Mouse (Mus musculus) hindbrain, embryonic 10.5 days (tissue): ENCODE results near the gene Pank1. TPM values are rescaled to one million over a fixed set of nuclear protein-coding genes. Genes with fewer than 3 reads are reported as not detected.
A peak's percentile ranks its signal among the peaks of the same experiment; 100 is the strongest.

Source experiments
- DNase-seq: peaks from one replicate; pipeline ENCODE4 v3.0.0-alpha.2; 2017; ENCODE audit warnings: low spot score
- H3K27ac ChIP-seq: fragments of 300-500 bp; sonication (generic); 2 replicates; pipeline ENCODE4 v1.5.1; 2016; ENCODE audit warnings: mild to moderate bottlenecking, moderate library complexity
- H3K27me3 ChIP-seq: fragments of 300-500 bp; sonication (generic); 2 replicates; pipeline ENCODE4 v1.6.1; 2016; ENCODE audit warnings: mild to moderate bottlenecking; ENCODE audit not compliant: poor library complexity, insufficient read depth, severe bottlenecking
- H3K36me3 ChIP-seq: fragments of 300-500 bp; sonication (generic); 2 replicates; pipeline ENCODE4 v1.6.1; 2016; ENCODE audit warnings: mild to moderate bottlenecking, moderate library complexity
- H3K4me1 ChIP-seq: fragments of 300-500 bp; sonication (generic); replicated peaks from 2 replicates; pipeline ENCODE4 v1.6.1; 2016; ENCODE audit warnings: mild to moderate bottlenecking
- H3K4me3 ChIP-seq: fragments of 300-500 bp; sonication (generic); 2 replicates; pipeline ENCODE4 v1.5.1; 2016; ENCODE audit warnings: mild to moderate bottlenecking, moderate library complexity
- H3K9me3 ChIP-seq: fragments of 300-500 bp; sonication (generic); 2 replicates; pipeline ENCODE4 v1.6.1; 2016; ENCODE audit warnings: mild to moderate bottlenecking, moderate library complexity
- WGBS: fragments of 180-500 bp; shearing (Covaris S2); methylation state at CpG from one replicate; pipeline ENCODE4 v1.1.7; 2016; 5-methylcytosine and 5-hydroxymethylcytosine counted together
- polyA plus RNA-seq: library from polyadenylated mRNA; unstranded; fragments of >200 nt; fragmentation: Nextera tagmentation; extraction: Ambion mirVana; gene quantifications from 2 replicates; pipeline ENCODE4 v1.2.1, GENCODE M21; 2016

Pank1 gene
- polyA plus RNA-seq, 1 experiment from 2014 or later: 5.6 TPM

GRCm38 (mm10) chr19:34807173-34807572, 72.1 kb downstream of the Pank1 start:
- H3K27ac ChIP-seq: no peak overlapping the region
- no peaks in the 10 kb centered on the region for H3K9me3 ChIP-seq
- H3K27me3 ChIP-seq: no peaks in the 10 kb centered on the region
- 95% methylated on average over 5 of the region's 5 CpGs for WGBS
- DNase-seq: no peak
- no peak overlapping the region for H3K4me3 ChIP-seq
- no peaks in the 10 kb centered on the region for H3K36me3 ChIP-seq
- H3K4me1 ChIP-seq: no peaks in the 10 kb centered on the region

DNA sequence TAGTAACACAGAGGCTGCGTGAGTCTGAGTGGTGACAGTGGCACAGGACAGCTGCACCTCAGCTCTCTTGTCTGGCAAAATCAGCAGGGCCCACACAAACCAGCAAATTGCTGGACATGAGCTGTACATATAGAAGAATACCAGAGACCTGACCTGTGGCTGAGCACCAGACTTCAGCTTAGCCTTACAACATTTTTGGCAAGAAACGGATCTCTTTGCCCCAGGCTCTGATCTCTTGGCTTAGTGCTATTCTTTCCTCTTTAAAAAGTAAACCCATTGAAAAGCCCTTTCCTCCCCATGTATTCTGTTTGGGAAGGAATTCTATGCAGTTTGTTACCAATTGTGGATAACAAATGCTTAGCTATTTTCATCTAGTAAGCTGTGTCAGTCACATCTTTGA, 74.2 kb downstream of the Pank1 start:
- Histone ChIP-seq H3K4me1 (no peaks in the 10 kb centered on the region), H3K27ac (no peak overlapping the region), H3K27me3 (no peaks in the 10 kb centered on the region), H3K9me3 (no peaks in the 10 kb centered on the region), H3K4me3 (no peak overlapping the region), H3K36me3 (no peaks in the 10 kb centered on the region)
- 76% methylated on average over 2 of the region's 2 CpGs for WGBS
- DNase-seq: no peak

DNA sequence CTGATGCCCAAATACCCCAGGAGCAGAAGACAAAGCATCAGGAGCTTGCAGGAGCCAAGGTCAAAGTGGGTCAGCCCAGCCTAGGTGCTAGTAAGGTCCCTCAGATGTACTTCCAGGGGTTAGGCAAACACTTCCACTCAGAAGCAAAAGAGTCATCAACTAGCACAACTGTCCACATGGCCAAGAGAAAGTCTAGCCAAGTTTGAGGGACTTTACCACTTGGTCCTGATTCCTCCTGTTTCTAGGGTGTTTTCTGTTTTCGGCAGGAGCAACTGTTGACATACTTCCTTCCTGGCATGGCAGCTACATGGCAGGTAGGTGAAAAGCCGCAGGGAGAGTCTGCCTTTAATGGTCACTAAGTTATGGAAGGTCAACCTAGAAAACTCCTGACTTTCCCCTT, 74.7 kb downstream of the Pank1 start:
- H3K36me3 ChIP-seq: no peaks in the 10 kb centered on the region
- no peak overlapping the region for H3K4me3 ChIP-seq

GRCm38 (mm10) chr19:34803396-34803795, 75.9 kb downstream of the Pank1 start:
- Histone ChIP-seq H3K4me1 (no peaks in the 10 kb centered on the region), H3K27ac (no peak overlapping the region), H3K27me3 (no peaks in the 10 kb centered on the region), H3K4me3 (no peak overlapping the region), H3K36me3 (no peaks in the 10 kb centered on the region), H3K9me3 (no peaks in the 10 kb centered on the region)
- 90% methylated on average over 4 of the region's 4 CpGs for WGBS
- no peak for DNase-seq

More for the DNA sequence above, 74.7 kb downstream of the Pank1 start:
- DNase-seq: no peak
- Histone ChIP-seq H3K27me3 (no peaks in the 10 kb centered on the region), H3K4me1 (no peaks in the 10 kb centered on the region), H3K9me3 (no peaks in the 10 kb centered on the region), H3K27ac (no peak overlapping the region)
- 90% methylated on average over 2 of the region's 2 CpGs for WGBS

DNA sequence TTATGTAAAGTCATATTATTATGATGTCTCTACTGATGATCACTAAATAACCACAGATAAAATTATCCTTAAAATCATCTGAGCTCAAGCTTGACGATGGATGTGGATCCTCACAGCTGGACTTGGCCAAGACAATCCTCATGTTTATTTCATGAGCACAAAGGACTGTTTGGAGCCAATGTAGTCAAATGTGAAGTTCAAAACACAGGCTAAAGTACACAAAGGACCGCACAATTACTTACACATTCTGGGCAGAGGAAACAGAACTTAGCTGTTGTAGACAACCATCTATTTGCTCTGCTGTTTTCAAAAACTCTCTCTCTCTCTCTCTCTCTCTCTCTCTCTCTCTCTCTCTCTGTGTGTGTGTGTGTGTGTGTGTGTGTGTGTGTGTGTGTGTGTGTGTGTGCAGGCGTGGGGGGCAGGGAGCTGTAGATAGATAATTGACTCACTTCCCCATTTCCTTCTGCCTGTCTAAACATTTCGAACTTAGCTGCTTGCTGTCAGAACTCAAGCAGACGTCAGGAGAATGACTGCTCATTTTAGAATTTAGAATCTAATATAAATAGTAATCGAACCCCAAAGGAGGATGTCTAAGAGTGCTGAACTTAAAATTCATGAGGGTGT, 79.5 kb downstream of the Pank1 start:
- 76% methylated on average over 6 of the region's 6 CpGs for WGBS
- Histone ChIP-seq H3K4me1 (no peaks in the 10 kb centered on the region), H3K27ac (no peak overlapping the region), H3K27me3 (no peaks in the 10 kb centered on the region), H3K9me3 (no peaks in the 10 kb centered on the region), H3K36me3 (no peaks in the 10 kb centered on the region), H3K4me3 (no peak overlapping the region)
- DNase-seq: no peak

DNA sequence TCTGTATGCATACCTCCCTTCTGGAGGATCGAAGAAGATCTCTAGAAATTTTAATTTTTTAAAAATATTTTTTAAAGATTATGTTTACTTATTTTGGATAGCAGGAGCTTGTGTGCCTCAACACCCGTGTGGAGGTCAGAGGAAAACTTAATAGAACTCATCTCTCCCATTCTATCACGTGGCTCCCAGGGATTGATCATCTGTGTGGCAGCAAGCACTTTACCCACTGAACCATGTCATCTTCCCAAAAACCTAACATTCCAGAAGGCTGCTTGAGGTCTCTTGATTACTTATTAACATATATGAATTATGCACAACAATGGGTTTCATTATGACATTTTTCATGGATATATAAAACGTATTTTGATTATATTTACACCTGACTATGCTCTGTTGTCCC, 82.9 kb downstream of the Pank1 start:
- no peak for DNase-seq
- H3K4me1 ChIP-seq: no peaks in the 10 kb centered on the region
- H3K27ac ChIP-seq: no peak overlapping the region
- no peaks in the 10 kb centered on the region for H3K36me3 ChIP-seq
- no peaks in the 10 kb centered on the region for H3K27me3 ChIP-seq
- WGBS: 80% methylated on average over 4 of the region's 4 CpGs
- H3K4me3 ChIP-seq: no peak overlapping the region
- H3K9me3 ChIP-seq: no peaks in the 10 kb centered on the region

DNA sequence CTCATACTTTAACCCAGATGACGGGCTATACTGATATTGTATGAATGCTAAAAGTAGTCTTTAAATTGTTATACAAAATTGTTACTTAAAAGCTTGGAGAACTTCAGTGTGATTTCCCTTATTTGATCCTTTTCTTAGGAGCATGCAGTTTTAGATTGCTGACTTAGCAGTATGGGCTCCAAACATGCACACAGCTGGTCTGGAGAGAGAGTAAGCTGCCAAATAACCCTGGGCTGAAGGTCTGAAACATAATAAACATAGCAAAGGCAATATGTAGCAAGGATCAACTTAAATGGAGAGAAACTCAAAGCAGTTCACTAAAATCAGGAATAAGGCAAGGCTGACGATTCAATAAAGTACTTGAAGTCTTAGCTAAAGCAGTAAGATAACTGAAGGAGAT, 96.8 kb downstream of the Pank1 start:
- no peaks in the 10 kb centered on the region for H3K27me3 ChIP-seq
- no peaks in the 10 kb centered on the region for H3K4me1 ChIP-seq
- WGBS: 93% methylated on average over 2 of the region's 2 CpGs
- H3K9me3 ChIP-seq: no peaks in the 10 kb centered on the region
- H3K27ac ChIP-seq: no peak overlapping the region
- DNase-seq: no peak
- no peaks in the 10 kb centered on the region for H3K36me3 ChIP-seq
- no peak overlapping the region for H3K4me3 ChIP-seq

- no peaks in the 10 kb centered on the region for H3K4me1 ChIP-seq
- WGBS: 90% methylated on average over 1 of the region's 1 CpGs
- no peak overlapping the region for H3K27ac ChIP-seq
- H3K27me3 ChIP-seq: no peaks in the 10 kb centered on the region
- H3K9me3 ChIP-seq: no peaks in the 10 kb centered on the region
- H3K4me3 ChIP-seq: no peak overlapping the region
- no peaks in the 10 kb centered on the region for H3K36me3 ChIP-seq
- no peak for DNase-seq
These were observed 100.3 kb downstream of the Pank1 start for GRCm38 (mm10) chr19:34778993-34779392.

- Histone ChIP-seq H3K9me3 (no peaks in the 10 kb centered on the region), H3K36me3 (no peaks in the 10 kb centered on the region), H3K4me3 (no peak overlapping the region), H3K4me1 (no peaks in the 10 kb centered on the region), H3K27ac (no peak overlapping the region), H3K27me3 (no peaks in the 10 kb centered on the region)
- no peak for DNase-seq
These were observed 101.2 kb downstream of the Pank1 start for GRCm38 (mm10) chr19:34778098-34778497.

DNA sequence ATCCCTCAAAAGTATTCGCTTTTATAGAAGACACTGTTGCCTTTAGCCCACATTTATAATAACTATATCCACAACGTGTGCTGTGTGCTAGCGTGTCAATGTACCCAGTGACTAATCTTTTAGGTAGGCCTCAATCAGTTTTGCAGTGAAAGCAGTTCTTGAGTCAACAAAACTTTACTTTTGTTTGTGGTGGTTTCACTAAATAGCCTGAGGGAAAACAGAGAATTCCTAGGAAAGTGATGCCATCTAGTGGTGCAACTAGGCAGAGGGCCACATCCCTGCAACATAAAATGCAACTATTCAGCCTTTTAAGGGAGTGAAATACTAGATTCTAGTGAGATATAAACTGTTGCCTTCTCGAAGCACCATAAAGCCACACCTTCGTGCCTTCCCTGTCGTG, 106.5 kb downstream of the Pank1 start:
- Histone ChIP-seq H3K4me3 (no peak overlapping the region), H3K4me1 (no peaks in the 10 kb centered on the region), H3K27me3 (no peaks in the 10 kb centered on the region), H3K27ac (no peak overlapping the region), H3K36me3 (no peaks in the 10 kb centered on the region), H3K9me3 (no peaks in the 10 kb centered on the region)
- DNase-seq: peak; percentile 33
- 35% methylated on average over 6 of the region's 6 CpGs for WGBS

DNA sequence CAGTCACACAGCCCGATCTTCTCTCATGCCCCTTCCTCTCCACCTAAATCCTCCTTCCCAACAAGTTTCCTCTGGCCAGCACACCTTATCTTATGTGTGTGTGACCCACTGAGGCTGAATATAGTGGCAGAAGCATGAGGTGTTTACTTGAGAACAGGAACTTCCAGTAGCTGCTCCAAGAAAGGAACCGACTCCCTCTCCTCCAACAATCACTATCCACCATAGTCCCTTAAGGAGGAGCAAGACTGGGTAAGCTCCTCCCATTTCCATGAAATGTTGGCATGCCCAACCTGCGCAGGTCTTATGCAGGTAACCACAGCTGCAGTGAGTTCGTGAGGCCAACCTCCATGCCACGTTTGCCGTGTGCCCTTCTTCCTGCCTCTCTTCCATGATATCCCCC, 108.5 kb downstream of the Pank1 start:
- Histone ChIP-seq H3K27me3 (no peaks in the 10 kb centered on the region), H3K9me3 (no peaks in the 10 kb centered on the region), H3K4me3 (no peak overlapping the region), H3K4me1 (no peaks in the 10 kb centered on the region), H3K27ac (no peak overlapping the region), H3K36me3 (no peaks in the 10 kb centered on the region)
- no peak for DNase-seq
- WGBS: 89% methylated on average over 6 of the region's 6 CpGs

- DNase-seq: no peak
- no peak overlapping the region for H3K4me3 ChIP-seq
- no peaks in the 10 kb centered on the region for H3K27me3 ChIP-seq
- H3K36me3 ChIP-seq: no peaks in the 10 kb centered on the region
- H3K4me1 ChIP-seq: no peaks in the 10 kb centered on the region
- H3K9me3 ChIP-seq: no peaks in the 10 kb centered on the region
- no peak overlapping the region for H3K27ac ChIP-seq
- WGBS: 84% methylated on average over 1 of the region's 1 CpGs
These were observed 120.5 kb downstream of the Pank1 start for GRCm38 (mm10) chr19:34758754-34759153.
